Mouse (Mus musculus) activated CD4-positive, CD25-positive, alpha-beta regulatory T cell, adult 4 months (primary cell): ENCODE measurements around the gene Rps27. TPM values are rescaled to one million over a fixed set of nuclear protein-coding genes. Genes with fewer than 3 reads are reported as not detected.

Source experiments
- ATAC-seq: one replicate; pipeline ENCODE4 v1.8.0; 2017
- polyA plus RNA-seq, 2 experiments: library from polyadenylated mRNA; unstranded; fragments of 100-300 nt; shearing (Covaris generic); gene quantifications; one replicate each; pipeline ENCODE4 v1.2.1; 2017

Rps27 gene
- polyA plus RNA-seq, 2 experiments from 2014 or later = 7,353 to 7,820 TPM

- peak; percentile 37 for ATAC-seq
Measured at GRCm38 (mm10) chr3:90231075-90231474, 17.6 kb upstream of the Rps27 start.

GRCm38 (mm10) chr3:90224331-90224730 lies 10.9 kb upstream of the Rps27 start:
- ATAC-seq = no peak

- ATAC-seq = no peak
Measured at GRCm38 (mm10) chr3:90222941-90223340, 9.5 kb upstream of the Rps27 start.

GRCm38 (mm10) chr3:90222455-90222854 lies 9.0 kb upstream of the Rps27 start:
- no peak for ATAC-seq

GRCm38 (mm10) chr3:90221123-90221522 lies 7.7 kb upstream of the Rps27 start:
- no peak for ATAC-seq

GRCm38 (mm10) chr3:90220531-90220951 lies 7.1 kb upstream of the Rps27 start:
- ATAC-seq = no peak

- peak; percentile 69 for ATAC-seq
Measured at GRCm38 (mm10) chr3:90220088-90220487, 6.6 kb upstream of the Rps27 start.

- ATAC-seq = no peak
Measured at GRCm38 (mm10) chr3:90215825-90216380, 2.5 kb upstream of the Rps27 start.

GRCm38 (mm10) chr3:90213956-90214684 lies 669 bp upstream of the Rps27 start:
- ATAC-seq = no peak

- ATAC-seq = no peak
Measured at GRCm38 (mm10) chr3:90212723-90213122, 728 bp downstream of the Rps27 start.

GRCm38 (mm10) chr3:90211475-90212398 lies 1.7 kb downstream of the Rps27 start:
- ATAC-seq = peak; percentile 13

GRCm38 (mm10) chr3:90209908-90210566 lies 3.4 kb downstream of the Rps27 start:
- no peak for ATAC-seq

- no peak for ATAC-seq
Measured at GRCm38 (mm10) chr3:90208662-90209061, 4.8 kb downstream of the Rps27 start.

GRCm38 (mm10) chr3:90204582-90204981 lies 8.9 kb downstream of the Rps27 start:
- no peak for ATAC-seq

GRCm38 (mm10) chr3:90203619-90204018 lies 9.8 kb downstream of the Rps27 start:
- ATAC-seq = no peak

- ATAC-seq = no peak
Measured at GRCm38 (mm10) chr3:90202884-90203283, 10.6 kb downstream of the Rps27 start.

- no peak for ATAC-seq
Measured at GRCm38 (mm10) chr3:90197548-90197947, 15.9 kb downstream of the Rps27 start.

- no peak for ATAC-seq
Measured at GRCm38 (mm10) chr3:90195644-90196043, 17.8 kb downstream of the Rps27 start.

- no peak for ATAC-seq
Measured at GRCm38 (mm10) chr3:90194759-90195158, 18.7 kb downstream of the Rps27 start.

GRCm38 (mm10) chr3:90190859-90191510 lies 22.5 kb downstream of the Rps27 start:
- ATAC-seq = no peak

GRCm38 (mm10) chr3:90183581-90183980 lies 29.9 kb downstream of the Rps27 start:
- no peak for ATAC-seq

- ATAC-seq = no peak
Measured at GRCm38 (mm10) chr3:90179566-90179965, 33.9 kb downstream of the Rps27 start.
